Mouse (Mus musculus) small intestine, adult 2 months (tissue): ENCODE data around the gene Ndufa3.

Experiments
- CTCF ChIP-seq: fragments of 200-500 bp; IDR thresholded peaks from 2 replicates; pipeline ENCODE4 v1.5.1; 2012; ENCODE audit warnings: low read depth, mild to moderate bottlenecking, control low read depth, inconsistent platforms, low read length, moderate library complexity, mixed read lengths; ENCODE audit not compliant: insufficient replicate concordance, insufficient read length; ENCODE audit errors: extremely low read depth
- POLR2A ChIP-seq: fragments of 200-500 bp; IDR thresholded peaks from 2 replicates; pipeline ENCODE4 v1.6.1; 2012; ENCODE audit warnings: low read depth, mild to moderate bottlenecking, control low read depth, inconsistent platforms, low read length, moderate library complexity

- TF ChIP-seq CTCF (no peak), POLR2A (no peak)
Measured at GRCm38 (mm10) chr7:3646641-3647040, 29.5 kb downstream of the Ndufa3 start.
